Comparison of ENCODE assay signal across 8 mouse cellular contexts in genomic region chr13:23438521-23438920, GRCm38 (mm10). TPM values are rescaled to one million over a fixed set of nuclear protein-coding genes. Genes with fewer than 3 reads are reported as not detected.
DNase-seq lines count a peak whose midpoint lies in the region; ATAC-seq and TF ChIP-seq lines count a peak whose summit lies in the region.

No protein-coding gene starts in this region.

- no peak overlapping the region for H3K27ac ChIP-seq in forebrain, embryonic 11.5 days (ENCODE audit: low read depth, low read length)
- no peak overlapping the region; the same call in 1 of the 2 replicates for H3K27ac ChIP-seq in hindbrain, embryonic 14.5 days
- H3K27ac ChIP-seq in limb, embryonic 15.5 days: 0 out of 2 replicates have a peak overlapping the region, but pooled peaks have one; percentile 59
- no peak overlapping the region for H3K27ac ChIP-seq in midbrain, embryonic 14.5 days (replicated peaks; ENCODE audit: low read depth, low read length)

- H3K4me3 ChIP-seq in forebrain, embryonic 11.5 days (ENCODE audit: low read depth, low read length): peak overlapping the region; percentile 53
- peak overlapping the region; percentile 37 for H3K4me3 ChIP-seq in hindbrain, embryonic 14.5 days (replicated peaks; ENCODE audit: low read length)
- H3K4me3 ChIP-seq in limb, embryonic 15.5 days: peak overlapping the region; percentile 51
- peak overlapping the region; percentile 46 for H3K4me3 ChIP-seq in midbrain, embryonic 14.5 days (replicated peaks; ENCODE audit: low read depth, low read length)

- WGBS in forebrain, embryonic 11.5 days: under 1% methylated on average over 7 of the region's 7 CpGs
- WGBS in hindbrain, embryonic 14.5 days: 1% methylated on average over 7 of the region's 7 CpGs
- 0% methylated on average over 7 of the region's 7 CpGs for WGBS in limb, embryonic 15.5 days
- WGBS in midbrain, embryonic 14.5 days: under 1% methylated on average over 7 of the region's 7 CpGs

- H3K36me3 ChIP-seq in forebrain, embryonic 11.5 days (ENCODE audit: control insufficient read depth, insufficient read depth, low read length): no peaks in the 10 kb centered on the region
- H3K36me3 ChIP-seq in hindbrain, embryonic 14.5 days (replicated peaks; ENCODE audit: control insufficient read depth, insufficient read depth): no peaks in the 10 kb centered on the region
- H3K36me3 ChIP-seq in limb, embryonic 15.5 days: no peaks in the 10 kb centered on the region
- no peaks in the 10 kb centered on the region for H3K36me3 ChIP-seq in midbrain, embryonic 14.5 days (ENCODE audit: control insufficient read depth, insufficient read depth, low read length)

- peak; percentile 69 for DNase-seq in right cerebral cortex, postnatal 4 days
- DNase-seq in right cerebral cortex, adult 18-20 months: no peak
- peak; percentile 71 for DNase-seq in brain, embryonic 14.5 days (ENCODE audit: low read depth)
- DNase-seq in forebrain, embryonic 11.5 days (ENCODE audit: low spot score): peak; percentile 77
- DNase-seq in hindbrain, embryonic 14.5 days (ENCODE audit: low spot score): peak; percentile 86
- peak; percentile 80 for DNase-seq in midbrain, embryonic 14.5 days

- H3K9ac ChIP-seq in forebrain, embryonic 11.5 days (ENCODE audit: low read length): peak overlapping the region; percentile 24; the same call in 1 of the 2 replicates
- peak overlapping the region; percentile 44; the same call in 1 of the 2 replicates for H3K9ac ChIP-seq in hindbrain, embryonic 14.5 days
- no peak overlapping the region for H3K9ac ChIP-seq in limb, embryonic 15.5 days
- H3K9ac ChIP-seq in midbrain, embryonic 14.5 days (replicated peaks; ENCODE audit: low read length): no peak overlapping the region

- no peaks in the 10 kb centered on the region for H3K9me3 ChIP-seq in forebrain, embryonic 11.5 days (ENCODE audit: control insufficient read depth, low read length)
- H3K9me3 ChIP-seq in hindbrain, embryonic 14.5 days (ENCODE audit: control insufficient read depth, low read length): no peaks in the 10 kb centered on the region
- no peaks in the 10 kb centered on the region for H3K9me3 ChIP-seq in limb, embryonic 15.5 days
- no peaks in the 10 kb centered on the region for H3K9me3 ChIP-seq in midbrain, embryonic 14.5 days (ENCODE audit: control insufficient read depth, low read length)

- TF ChIP-seq POLR2A in brain, embryonic 14.5 days (IDR thresholded peaks at IDR 0.05; ENCODE audit: borderline replicate concordance, extremely low read depth, insufficient read depth, insufficient read length, poor library complexity, severe bottlenecking): no peak

- TF ChIP-seq CTCF in brain, embryonic 14.5 days (IDR thresholded peaks at IDR 0.05; ENCODE audit: borderline replicate concordance, extremely low read depth, insufficient read depth, insufficient read length): no peak

- no peaks in the 10 kb centered on the region; the same call in 1 of the 2 replicates for H3K4me1 ChIP-seq in forebrain, embryonic 11.5 days (replicated peaks; ENCODE audit: control insufficient read depth, insufficient read depth, low read length)
- no peaks in the 10 kb centered on the region; the same call in 1 of the 2 replicates for H3K4me1 ChIP-seq in hindbrain, embryonic 14.5 days (replicated peaks; ENCODE audit: control insufficient read depth, insufficient read depth, low read length)
- H3K4me1 ChIP-seq in limb, embryonic 15.5 days: peaks cover 3% of the 10 kb centered on the region; the same call in 1 of the 2 replicates
- H3K4me1 ChIP-seq in midbrain, embryonic 14.5 days (ENCODE audit: control insufficient read depth, insufficient read depth, low read length): no peaks in the 10 kb centered on the region

- peak overlapping the region; percentile 70 for H3K4me2 ChIP-seq in forebrain, embryonic 11.5 days (ENCODE audit: low read depth, low read length, severe bottlenecking)
- H3K4me2 ChIP-seq in hindbrain, embryonic 14.5 days (replicated peaks): peak overlapping the region; percentile 69
- peak overlapping the region; percentile 54 for H3K4me2 ChIP-seq in limb, embryonic 15.5 days
- peak overlapping the region; percentile 67 for H3K4me2 ChIP-seq in midbrain, embryonic 14.5 days (ENCODE audit: low read length)

- no peaks in the 10 kb centered on the region for H3K27me3 ChIP-seq in forebrain, embryonic 11.5 days (ENCODE audit: control insufficient read depth, insufficient read depth, low read length)
- no peaks in the 10 kb centered on the region for H3K27me3 ChIP-seq in hindbrain, embryonic 14.5 days (ENCODE audit: control insufficient read depth, insufficient read depth, low read length)
- no peaks in the 10 kb centered on the region for H3K27me3 ChIP-seq in limb, embryonic 15.5 days
- no peaks in the 10 kb centered on the region for H3K27me3 ChIP-seq in midbrain, embryonic 14.5 days (ENCODE audit: control insufficient read depth, insufficient read depth, low read length)

- 0 out of 2 replicates have a peak, but pooled peaks have one; percentile 40 for ATAC-seq in forebrain, embryonic 11.5 days (replicated peaks; ENCODE audit: low FRiP score)
- 0 out of 2 replicates have a peak, but pooled peaks have one; percentile 37 for ATAC-seq in hindbrain, embryonic 14.5 days (ENCODE audit: low FRiP score)
- ATAC-seq in limb, embryonic 15.5 days (ENCODE audit: insufficient number of reproducible peaks, low FRiP score, low TSS enrichment, low read depth): no peak
- peak; percentile 63; the same call in 1 of the 2 replicates for ATAC-seq in midbrain, embryonic 14.5 days (ENCODE audit: low FRiP score, low TSS enrichment)
- ATAC-seq in activated CD4-positive, CD25-positive, alpha-beta regulatory T cell, adult 4 months: no peak

RNA-seq across cellular contexts. Expression of gene Abt1, which starts 14.9 kb away (rescaled TPM):
- polyA plus RNA-seq in brain, embryonic 14.5 days (2012; rRNA removed): 7.2 and 8.3 TPM in 2 replicates
- 13.0 and 13.5 TPM in 2 replicates for polyA plus RNA-seq in forebrain, embryonic 11.5 days (2014; fragmentation: Nextera tagmentation; extraction: Ambion mirVana)
- polyA plus RNA-seq in hindbrain, embryonic 14.5 days (2014; fragmentation: Nextera tagmentation; extraction: Ambion mirVana): 8.5 and 8.9 TPM in 2 replicates
- polyA plus RNA-seq in limb, embryonic 15.5 days (2015; fragmentation: Nextera tagmentation; extraction: Ambion mirVana): 11.9 and 13.9 TPM in 2 replicates
- polyA plus RNA-seq in midbrain, embryonic 14.5 days (2014; fragmentation: Nextera tagmentation; extraction: Ambion mirVana): 9.3 and 9.9 TPM in 2 replicates
- polyA plus RNA-seq in activated CD4-positive, CD25-positive, alpha-beta regulatory T cell, adult 4 months (2017; shearing (Covaris generic)): 10 to 100 TPM; 10.4 to 11.1 TPM

RNA-seq across cellular contexts. Expression of gene Btn1a1, which starts 27.2 kb away (rescaled TPM):
- 0.05 and 0.12 TPM in 2 replicates for polyA plus RNA-seq in brain, embryonic 14.5 days (2012; rRNA removed)
- 0.17 and 0.19 TPM in 2 replicates for polyA plus RNA-seq in forebrain, embryonic 11.5 days (2014; fragmentation: Nextera tagmentation; extraction: Ambion mirVana)
- polyA plus RNA-seq in hindbrain, embryonic 14.5 days (2014; fragmentation: Nextera tagmentation; extraction: Ambion mirVana): 0.05 TPM in 1 of 2 replicates, not detected in the other
- polyA plus RNA-seq in limb, embryonic 15.5 days (2015; fragmentation: Nextera tagmentation; extraction: Ambion mirVana): 0.18 and 0.22 TPM in 2 replicates
- polyA plus RNA-seq in midbrain, embryonic 14.5 days (2014; fragmentation: Nextera tagmentation; extraction: Ambion mirVana): 0.09 TPM in 1 of 2 replicates, not detected in the other
- polyA plus RNA-seq in activated CD4-positive, CD25-positive, alpha-beta regulatory T cell, adult 4 months (2017; shearing (Covaris generic)): not detected

RNA-seq across cellular contexts. Expression of gene Btn2a2, which starts 50.1 kb away (rescaled TPM):
- 0.03 and 0.11 TPM in 2 replicates for polyA plus RNA-seq in brain, embryonic 14.5 days (2012; rRNA removed)
- polyA plus RNA-seq in forebrain, embryonic 11.5 days (2014; fragmentation: Nextera tagmentation; extraction: Ambion mirVana): 0.48 and 0.59 TPM in 2 replicates
- polyA plus RNA-seq in hindbrain, embryonic 14.5 days (2014; fragmentation: Nextera tagmentation; extraction: Ambion mirVana): 0.21 TPM in 1 of 2 replicates, not detected in the other
- 0.61 and 0.67 TPM in 2 replicates for polyA plus RNA-seq in limb, embryonic 15.5 days (2015; fragmentation: Nextera tagmentation; extraction: Ambion mirVana)
- polyA plus RNA-seq in midbrain, embryonic 14.5 days (2014; fragmentation: Nextera tagmentation; extraction: Ambion mirVana): not detected in 2 replicates
- not detected for polyA plus RNA-seq in activated CD4-positive, CD25-positive, alpha-beta regulatory T cell, adult 4 months (2017; shearing (Covaris generic))

Comparison
In these comparisons a context has a peak if more than half of its experiments do, and no peak if none do; other contexts are left out.
1. ATAC-seq: peak in forebrain, embryonic 11.5 days (single experiment), hindbrain, embryonic 14.5 days (single experiment) and midbrain, embryonic 14.5 days (single experiment); none in limb, embryonic 15.5 days (single experiment) and activated CD4-positive, CD25-positive, alpha-beta regulatory T cell, adult 4 months (single experiment).
2. H3K9ac ChIP-seq: peak in forebrain, embryonic 11.5 days (single experiment) and hindbrain, embryonic 14.5 days (single experiment); none in limb, embryonic 15.5 days (single experiment) and midbrain, embryonic 14.5 days (single experiment).
3. Peak in every context shown above with its lines, with median percentiles within 50 percentile points of each other: H3K4me2 ChIP-seq and H3K4me3 ChIP-seq.